Mouse (Mus musculus) limb, embryonic 14.5 days (tissue): ENCODE measurements at regions not wholly inside any gene's neighbourhood (a gene's known extent, or its start where the extent isn't known, plus 50 kb on each side); places are given as distances from the start of the nearest gene placed in this dataset. TPM values are rescaled to one million over a fixed set of nuclear protein-coding genes. Genes with fewer than 3 reads are reported as not detected.

Experiments used
- ATAC-seq: fragments of 200-750 bp; cut with Nextera tagmentation; 2 replicates; pipeline ENCODE4 v1.8.0; 2017; ENCODE audit warnings: low read depth, moderate number of reproducible peaks, moderate TSS enrichment; ENCODE audit not compliant: low FRiP score
- DNase-seq: peaks from one replicate; pipeline ENCODE4 v3.0.0-alpha.2; 2015; ENCODE audit warnings: low spot score
- H3K27ac ChIP-seq: fragments of 300-500 bp; sonication (generic); replicated peaks from 2 replicates; pipeline ENCODE4 v1.5.1; 2014; ENCODE audit warnings: low read depth, mild to moderate bottlenecking, low read length, moderate library complexity, mixed read lengths
- H3K27me3 ChIP-seq: fragments of 300-500 bp; sonication (generic); 2 replicates; pipeline ENCODE4 v1.6.1; 2014; ENCODE audit warnings: low read length, mixed read lengths; ENCODE audit not compliant: control insufficient read depth, insufficient read depth
- H3K36me3 ChIP-seq: fragments of 300-500 bp; sonication (generic); 2 replicates; pipeline ENCODE4 v1.6.1; 2014; ENCODE audit warnings: mild to moderate bottlenecking, low read length, moderate library complexity, mixed read lengths; ENCODE audit not compliant: control insufficient read depth, insufficient read depth
- H3K4me1 ChIP-seq: fragments of 300-500 bp; sonication (generic); 2 replicates; pipeline ENCODE4 v1.6.1; 2014; ENCODE audit warnings: antibody characterized with exemption, low read length, mixed read lengths; ENCODE audit not compliant: control insufficient read depth, insufficient read depth
- H3K4me2 ChIP-seq: fragments of 300-500 bp; sonication (generic); replicated peaks from 2 replicates; pipeline ENCODE4 v1.6.1; 2014; ENCODE audit warnings: low read depth, mild to moderate bottlenecking, low read length, moderate library complexity; ENCODE audit not compliant: severe bottlenecking
- H3K4me3 ChIP-seq: fragments of 300-500 bp; sonication (generic); replicated peaks from 2 replicates; pipeline ENCODE4 v1.5.1; 2014; ENCODE audit warnings: low read length
- H3K9ac ChIP-seq: fragments of 300-500 bp; sonication (generic); 2 replicates; pipeline ENCODE4 v1.6.1; 2014; ENCODE audit warnings: mild to moderate bottlenecking, low read depth, low read length, moderate library complexity; ENCODE audit not compliant: severe bottlenecking
- H3K9me3 ChIP-seq: fragments of 300-500 bp; sonication (generic); 2 replicates; pipeline ENCODE4 v1.6.1; 2016; ENCODE audit warnings: low read length; ENCODE audit not compliant: control insufficient read depth
- POLR2A ChIP-seq: fragments of 200-500 bp; IDR thresholded peaks from 2 replicates; pipeline ENCODE4 v1.8.0; 2012; ENCODE audit warnings: inconsistent platforms, mild to moderate bottlenecking, moderate library complexity, borderline replicate concordance; ENCODE audit not compliant: insufficient read depth, insufficient read length; ENCODE audit errors: extremely low read depth
- WGBS: fragments of 180-500 bp; shearing (Covaris S2); extraction: QIAGEN DNeasy Blood & Tissue Kit; methylation state at CpG from one replicate; pipeline ENCODE4 v1.1.7; 2014; 5-methylcytosine and 5-hydroxymethylcytosine counted together
- microRNA counts: library from miRNA; unstranded; fragments of <30 nt; microRNA quantifications from one replicate; lab custom pipeline; 2016
- microRNA-seq: library from miRNA; unstranded; fragments of <30 nt; microRNA quantifications from one replicate; pipeline ENCODE4, GENCODE M21; 2016

DNA sequence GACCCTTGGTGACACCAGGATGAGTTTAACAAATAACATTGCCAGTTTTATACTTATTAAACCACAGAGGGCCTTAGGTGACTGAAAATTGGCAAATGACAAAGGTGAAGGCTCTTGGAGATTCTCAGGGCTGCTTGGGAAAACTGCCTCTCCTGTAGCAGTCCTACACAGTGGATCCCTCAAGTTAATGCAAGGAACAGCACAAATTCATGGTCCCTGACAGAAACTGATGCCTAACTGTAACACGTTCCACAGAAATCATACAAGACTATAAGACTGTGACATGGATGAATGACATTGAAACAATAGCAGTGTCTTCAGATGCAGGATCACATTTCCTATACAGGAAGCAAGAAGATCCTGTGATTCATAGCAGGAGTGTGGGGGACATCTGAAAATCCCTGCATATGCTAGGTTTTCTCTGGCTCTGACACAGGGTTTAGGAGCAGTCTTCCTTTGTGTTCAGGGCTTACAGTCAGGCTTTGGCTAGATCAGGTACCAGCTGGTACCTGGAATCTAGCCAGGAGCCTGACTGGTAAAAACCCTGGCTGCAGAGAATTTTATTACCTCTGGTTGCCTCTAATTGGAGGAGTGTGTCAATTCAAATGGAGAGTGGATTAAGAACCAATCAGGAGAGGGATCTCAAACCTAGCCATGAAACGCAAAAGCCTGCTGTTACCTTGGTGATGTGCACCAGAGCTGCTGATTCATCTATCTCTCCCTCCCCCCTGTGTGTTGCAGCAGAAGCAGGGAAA lies 468.9 kb upstream of the Ndn start:
- H3K9ac ChIP-seq = no peak overlapping the region
- H3K4me2 ChIP-seq = no peak overlapping the region
- DNase-seq = peak; percentile 20
- WGBS = 41% methylated on average over 2 of the region's 2 CpGs
- H3K36me3 ChIP-seq = no peaks in the 10 kb centered on the region
- no peak overlapping the region for H3K27ac ChIP-seq
- H3K9me3 ChIP-seq = no peaks in the 10 kb centered on the region
- no peaks in the 10 kb centered on the region for H3K4me1 ChIP-seq
- no peaks in the 10 kb centered on the region for H3K27me3 ChIP-seq
- no peak for ATAC-seq
- H3K4me3 ChIP-seq = no peak overlapping the region
- TF ChIP-seq POLR2A = no peak

DNA sequence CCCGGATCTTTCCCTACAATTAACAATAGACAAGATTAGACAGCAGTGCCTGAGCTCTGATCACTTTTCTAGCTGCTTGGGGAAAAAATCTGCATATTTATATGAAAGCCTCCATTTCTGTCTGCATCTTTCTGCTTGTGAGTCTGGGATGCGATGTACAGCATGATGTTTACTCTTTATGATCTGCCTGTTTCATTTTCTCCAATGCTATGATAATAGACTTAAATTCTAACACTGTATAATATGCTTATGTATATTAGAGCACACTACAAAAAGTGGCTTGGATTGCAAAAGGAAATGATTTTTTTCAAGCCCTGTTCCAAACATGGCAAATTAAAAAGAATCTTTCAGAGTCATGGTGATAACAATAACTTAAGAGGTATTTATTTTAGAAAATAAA lies 468.3 kb upstream of the Ndn start:
- Histone ChIP-seq H3K4me3 (no peak overlapping the region), H3K4me2 (no peak overlapping the region), H3K9me3 (no peaks in the 10 kb centered on the region), H3K27me3 (no peaks in the 10 kb centered on the region), H3K4me1 (no peaks in the 10 kb centered on the region), H3K36me3 (no peaks in the 10 kb centered on the region), H3K9ac (no peak overlapping the region), H3K27ac (no peak overlapping the region)
- no peak for DNase-seq
- no peak for TF ChIP-seq POLR2A
- WGBS = 79% methylated on average over 2 of the region's 2 CpGs
- ATAC-seq = no peak

DNA sequence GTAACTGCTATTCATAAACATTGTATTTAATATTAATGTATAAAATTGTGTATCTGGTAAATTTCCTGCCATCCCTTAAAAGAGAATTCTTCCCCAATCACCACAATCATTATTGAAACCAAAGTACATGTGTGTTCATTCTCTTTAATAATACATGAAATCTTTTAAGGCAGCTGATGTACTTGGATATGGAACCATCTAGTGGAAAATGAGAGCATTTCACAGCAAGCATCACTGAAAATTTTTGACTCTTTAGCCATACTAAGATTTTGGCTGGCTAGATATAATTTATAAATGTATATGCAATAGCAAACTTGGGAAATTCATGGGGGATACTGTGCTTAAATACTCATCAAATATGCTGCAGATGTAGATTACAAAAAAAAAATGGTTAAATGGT lies 467.8 kb upstream of the Ndn start:
- DNase-seq (no peak), ATAC-seq (no peak)
- H3K4me2 ChIP-seq = no peak overlapping the region

More for the DNA sequence above, 467.8 kb upstream of the Ndn start:
- H3K4me3 ChIP-seq = no peak overlapping the region
- no peak overlapping the region for H3K9ac ChIP-seq
- H3K36me3 ChIP-seq = no peaks in the 10 kb centered on the region
- no peaks in the 10 kb centered on the region for H3K27me3 ChIP-seq
- H3K27ac ChIP-seq = no peak overlapping the region
- no peaks in the 10 kb centered on the region for H3K4me1 ChIP-seq
- no peaks in the 10 kb centered on the region for H3K9me3 ChIP-seq
- TF ChIP-seq POLR2A = no peak

MicroRNAs encoded in the stretch of these regions (microRNA counts, 519-probe panel; counts per million panel counts)
- microRNA mmu-miR-344 (lab: Ali Mortazavi, UCI) = not detected

Small RNA genes lying in the stretch of these regions (microRNA-seq; reads per million reads assigned to microRNA genes)
- gene Gm22466 (not detected), gene Gm23490 (not detected), gene Gm23873 (not detected), gene Gm23917 (not detected), gene Gm23962 (not detected), gene Gm25533 (not detected), gene Mir344 (not detected), gene Mir344b (not detected), gene Mir344c (not detected), gene Mir344d-1 (not detected), gene Mir344d-2 (not detected), gene Mir344d-3 (not detected), gene Mir344e (not detected), gene Mir344h-1 (not detected), gene Mir344h-2 (not detected)
